Mouse (Mus musculus) bone marrow macrophage, adult 2 months (primary cell): Measurements from ENCODE around the gene L3mbtl1. TPM values are rescaled to one million over a fixed set of nuclear protein-coding genes. Genes with fewer than 3 reads are reported as not detected.

ENCODE experiments used
- H3K27ac ChIP-seq: 2 replicates; pipeline ENCODE4 v1.5.1; 2012; ENCODE audit warnings: low read depth, low read length; ENCODE audit not compliant: insufficient read depth
- H3K4me1 ChIP-seq: 2 replicates; pipeline ENCODE4 v1.6.1; 2012; ENCODE audit warnings: low read length; ENCODE audit not compliant: control insufficient read depth, insufficient read depth
- H3K4me3 ChIP-seq: 2 replicates; pipeline ENCODE4 v1.5.1; 2012; ENCODE audit warnings: mild to moderate bottlenecking, low read length, moderate library complexity; ENCODE audit not compliant: insufficient read depth
- CTCF ChIP-seq: IDR thresholded peaks from 2 replicates; pipeline ENCODE4 v1.5.1; 2012; ENCODE audit warnings: low read depth, mild to moderate bottlenecking, low read length, moderate library complexity
- POLR2A ChIP-seq: IDR thresholded peaks from 2 replicates; pipeline ENCODE4 v1.6.1; 2012; ENCODE audit warnings: mild to moderate bottlenecking, low read depth, low read length, borderline replicate concordance
- polyA plus RNA-seq: library from polyadenylated mRNA; stranded (reverse); fragments of >200 nt; gene quantifications from 2 replicates; pipeline ENCODE4 v1.2.4, GENCODE M21; 2012; ENCODE audit not compliant: missing spikeins, insufficient read depth, insufficient read length

L3mbtl1 gene
- polyA plus RNA-seq, 1 experiment = not detected

GRCm38 (mm10) chr2:162922834-162923233 is 20.4 kb upstream of the L3mbtl1 start:
- Histone ChIP-seq H3K27ac (no peak overlapping the region), H3K4me3 (no peak overlapping the region), H3K4me1 (no peaks in the 10 kb centered on the region)
- TF ChIP-seq CTCF (no peak), POLR2A (no peak)

- no peak overlapping the region for H3K27ac ChIP-seq
- no peak for TF ChIP-seq POLR2A
- no peak for TF ChIP-seq CTCF
- no peaks in the 10 kb centered on the region for H3K4me1 ChIP-seq
- H3K4me3 ChIP-seq = no peak overlapping the region
Observed at GRCm38 (mm10) chr2:162924126-162924525, 19.1 kb upstream of the L3mbtl1 start.

GRCm38 (mm10) chr2:162927918-162928585 is 15.2 kb upstream of the L3mbtl1 start:
- Histone ChIP-seq H3K27ac (no peak overlapping the region), H3K4me3 (no peak overlapping the region), H3K4me1 (peaks cover 7% of the 10 kb centered on the region)
- no peak for TF ChIP-seq CTCF
- TF ChIP-seq POLR2A = no peak

- TF ChIP-seq CTCF = no peak
- no peak for TF ChIP-seq POLR2A
- peaks cover 7% of the 10 kb centered on the region for H3K4me1 ChIP-seq
- H3K4me3 ChIP-seq = no peak overlapping the region
- H3K27ac ChIP-seq = no peak overlapping the region
Observed at GRCm38 (mm10) chr2:162929704-162930103, 13.6 kb upstream of the L3mbtl1 start.

GRCm38 (mm10) chr2:162930516-162931122 is 12.7 kb upstream of the L3mbtl1 start:
- TF ChIP-seq CTCF = no peak
- TF ChIP-seq POLR2A = no peak
- Histone ChIP-seq H3K4me1 (peaks cover 7% of the 10 kb centered on the region), H3K27ac (peak overlapping the region; percentile 32), H3K4me3 (peak overlapping the region; percentile 87)

GRCm38 (mm10) chr2:162931123-162931673 is 12.1 kb upstream of the L3mbtl1 start, which contains the start of gene Srsf6:
Gene Srsf6 (plus strand): TSS chr2:162931528.
- H3K27ac ChIP-seq = peak within 1 kb of the TSS; percentile 91

GRCm38 (mm10) chr2:162931674-162932650 is 11.3 kb upstream of the L3mbtl1 start:
- Histone ChIP-seq H3K4me3 (peak overlapping the region; percentile 99), H3K27ac (peak overlapping the region; percentile 90), H3K4me1 (peaks cover 7% of the 10 kb centered on the region)
- peak; percentile 56; the same call in 1 of the 2 replicates for TF ChIP-seq POLR2A
- no peak for TF ChIP-seq CTCF

More at GRCm38 (mm10) chr2:162931123-162931673, 12.1 kb upstream of the L3mbtl1 start, which contains the start of gene Srsf6:
- H3K4me3 ChIP-seq = peak within 1 kb of the TSS; percentile 99
- H3K4me1 ChIP-seq = peaks cover 7% of the 10 kb centered on the region
- TF ChIP-seq POLR2A (no peak), CTCF (no peak)

- H3K4me1 ChIP-seq = peaks cover 7% of the 10 kb centered on the region
- TF ChIP-seq CTCF (no peak), POLR2A (no peak)
- H3K4me3 ChIP-seq = peak overlapping the region; percentile 42
- H3K27ac ChIP-seq = no peak overlapping the region
Observed at GRCm38 (mm10) chr2:162932706-162933105, 10.6 kb upstream of the L3mbtl1 start.

GRCm38 (mm10) chr2:162934421-162934820 is 8.9 kb upstream of the L3mbtl1 start:
- H3K27ac ChIP-seq = no peak overlapping the region
- H3K4me3 ChIP-seq = no peak overlapping the region
- peaks cover 13% of the 10 kb centered on the region for H3K4me1 ChIP-seq
- TF ChIP-seq POLR2A (no peak), CTCF (no peak)

GRCm38 (mm10) chr2:162935700-162936099 is 7.6 kb upstream of the L3mbtl1 start:
- H3K4me1 ChIP-seq = peaks cover 13% of the 10 kb centered on the region
- no peak overlapping the region for H3K27ac ChIP-seq
- no peak overlapping the region for H3K4me3 ChIP-seq
- TF ChIP-seq POLR2A (no peak), CTCF (no peak)
